Mouse (Mus musculus) CH12.LX (cell line): ENCODE measurements around the gene Pwwp2b.

Experiments used
- CHD2 ChIP-seq: IDR thresholded peaks from 2 replicates; pipeline ENCODE4 v1.6.1; 2011; ENCODE audit warnings: low read length, improper control_type of control experiment
- CTCF ChIP-seq, 2 experiments: IDR thresholded peaks in 1 of 2; conservative IDR thresholded peaks in 1 of 2; 2 replicates each; pipeline ENCODE4 v1.5.1; 2011 to 2012; ENCODE audit warnings: low read depth in 2 of 2, low read length in 2 of 2, improper control_type of control experiment in 1 of 2, inconsistent platforms in 1 of 2, mild to moderate bottlenecking in 1 of 2, moderate library complexity in 1 of 2
- ELF1 ChIP-seq: IDR thresholded peaks from 2 replicates; pipeline ENCODE4 v1.6.1; 2014; ENCODE audit warnings: low read depth, mild to moderate bottlenecking, inconsistent platforms, low read length, improper control_type of control experiment
- EP300 ChIP-seq: IDR thresholded peaks from 2 replicates; pipeline ENCODE4 v1.6.1; 2011; ENCODE audit warnings: low read length, improper control_type of control experiment
- HCFC1 ChIP-seq: IDR thresholded peaks from 2 replicates; pipeline ENCODE4 v1.6.1; 2012; ENCODE audit warnings: low read depth, mild to moderate bottlenecking, inconsistent platforms, low read length, improper control_type of control experiment
- JUN ChIP-seq: IDR thresholded peaks from 2 replicates; pipeline ENCODE4 v1.6.1; 2011; ENCODE audit warnings: low read depth, mild to moderate bottlenecking, low read length, improper control_type of control experiment, moderate library complexity; ENCODE audit not compliant: insufficient read depth
- MAX ChIP-seq: IDR thresholded peaks from 2 replicates; pipeline ENCODE4 v1.6.1; 2011; ENCODE audit warnings: low read length, improper control_type of control experiment
- MEF2A ChIP-seq: IDR thresholded peaks from 2 replicates; pipeline ENCODE4 v1.6.1; 2014; ENCODE audit warnings: low read depth, mild to moderate bottlenecking, inconsistent platforms, low read length, improper control_type of control experiment, borderline replicate concordance
- POLR2A ChIP-seq: IDR thresholded peaks from 2 replicates; pipeline ENCODE4 v1.6.1; 2011; ENCODE audit warnings: low read depth, mild to moderate bottlenecking, improper control_type of control experiment, low read length
- RCOR1 ChIP-seq: conservative IDR thresholded peaks from 2 replicates; pipeline ENCODE4 v1.6.1; 2012; ENCODE audit warnings: low read depth, mild to moderate bottlenecking, inconsistent platforms, low read length, improper control_type of control experiment
- TBP ChIP-seq: conservative IDR thresholded peaks from 2 replicates; pipeline ENCODE4 v1.6.1; 2011; ENCODE audit warnings: low read depth, low read length, improper control_type of control experiment
- USF1 ChIP-seq: IDR thresholded peaks from 2 replicates; pipeline ENCODE4 v1.6.1; 2014; ENCODE audit warnings: low read depth, mild to moderate bottlenecking, inconsistent platforms, low read length, improper control_type of control experiment
- ZC3H11A ChIP-seq: IDR thresholded peaks from 2 replicates; pipeline ENCODE4 v1.6.1; 2012; ENCODE audit warnings: low read depth, mild to moderate bottlenecking, inconsistent platforms, low read length, improper control_type of control experiment
- ZNF384 ChIP-seq: IDR thresholded peaks from 2 replicates; pipeline ENCODE4 v1.6.1; 2012; ENCODE audit warnings: low read depth, low read length, improper control_type of control experiment, inconsistent platforms

DNA sequence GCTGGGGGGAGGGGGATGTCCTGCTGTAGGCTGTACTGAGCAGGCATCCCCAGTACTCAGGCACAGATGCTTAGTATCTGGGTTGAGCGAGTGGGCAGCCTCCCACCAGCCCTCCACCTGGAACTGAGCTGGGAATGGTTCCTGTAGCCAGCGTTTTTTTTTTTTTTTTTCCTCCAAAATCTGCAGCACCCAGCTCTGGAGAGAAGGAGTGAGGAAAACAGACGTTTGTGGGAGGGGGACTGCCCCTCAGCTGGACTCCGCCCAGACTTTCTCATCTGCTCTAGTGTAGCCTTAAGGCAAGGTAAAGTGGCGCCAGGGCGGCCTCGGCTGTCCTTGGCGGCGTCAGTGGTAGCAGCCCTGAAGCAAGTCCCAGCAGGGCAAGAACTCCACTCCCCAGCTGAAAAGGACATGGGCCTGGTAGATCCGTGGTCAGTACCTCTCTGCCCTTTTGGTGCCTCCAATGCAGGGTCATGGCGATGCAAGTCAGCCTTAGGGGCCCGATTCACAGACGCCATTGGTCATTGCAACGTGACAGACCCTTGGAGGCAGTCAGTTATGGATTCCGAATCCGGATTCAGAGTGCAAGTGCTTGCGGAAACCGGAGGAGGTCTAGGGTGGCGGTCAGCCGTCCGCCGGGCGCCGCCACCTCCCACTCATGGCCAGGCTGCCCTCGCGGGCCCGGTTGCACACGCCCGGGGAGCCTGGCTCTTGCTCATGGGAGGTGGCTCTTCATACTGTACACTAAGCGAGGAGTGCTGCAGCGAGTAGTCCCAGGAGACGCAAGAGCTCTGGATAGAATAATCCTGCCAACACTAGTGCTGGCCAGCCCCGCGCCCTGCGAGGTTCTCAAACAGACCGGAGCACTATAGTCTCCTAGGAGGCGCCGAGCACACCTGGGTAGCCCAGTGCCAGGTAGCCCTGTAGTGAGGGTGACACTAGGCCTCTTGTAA lies 1.1 kb upstream of the Pwwp2b start:
- TF ChIP-seq POLR2A, result no peak
- TF ChIP-seq ELF1, result no peak
- TF ChIP-seq CHD2, result no peak
- TF ChIP-seq RCOR1, result no peak
- TF ChIP-seq TBP, result no peak
- no peak for TF ChIP-seq CTCF (conservative IDR thresholded peaks at IDR 0.05 in 1 of 2, IDR thresholded peaks at IDR 0.05 in 1 of 2; ENCODE audit: low read depth in 2 of 2, low read length in 2 of 2)
- TF ChIP-seq USF1, result no peak
- no peak for TF ChIP-seq EP300
- TF ChIP-seq MAX, result no peak
- no peak for TF ChIP-seq MEF2A
- no peak for TF ChIP-seq ZC3H11A
- TF ChIP-seq JUN, result no peak
- no peak for TF ChIP-seq ZNF384
- TF ChIP-seq HCFC1, result no peak
